Mouse (Mus musculus) urinary bladder, postnatal 36 days (tissue): ENCODE data around the gene Tlx3.

ENCODE experiments used
- DNase-seq, 2 experiments: peaks; one replicate each; pipeline ENCODE4 v3.0.0; 2022; ENCODE audit warnings: low spot score in 2 of 2, mixed read lengths in 1 of 2

Gene Tlx3

DNA sequence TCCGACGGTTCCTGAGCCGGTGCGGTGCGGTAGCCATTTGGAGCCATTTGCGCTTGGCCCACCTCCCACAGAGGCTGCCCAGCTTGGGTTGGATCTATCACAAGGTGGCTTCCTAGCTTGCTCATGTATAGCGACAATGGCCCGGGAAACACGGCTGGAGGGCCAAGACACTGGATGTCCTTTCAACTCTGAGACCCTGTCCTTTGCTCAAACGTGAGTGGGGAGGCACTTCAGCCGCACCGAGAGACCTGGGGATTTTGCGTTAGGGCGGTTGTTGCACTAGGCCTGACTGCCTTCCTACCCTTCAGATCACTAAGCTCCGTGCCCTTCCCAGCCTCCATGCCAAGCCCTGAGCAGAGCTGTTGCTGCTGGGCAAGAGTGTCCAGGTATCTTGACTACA is 5.7 kb downstream of the Tlx3 start:
- DNase-seq: no peak

DNA sequence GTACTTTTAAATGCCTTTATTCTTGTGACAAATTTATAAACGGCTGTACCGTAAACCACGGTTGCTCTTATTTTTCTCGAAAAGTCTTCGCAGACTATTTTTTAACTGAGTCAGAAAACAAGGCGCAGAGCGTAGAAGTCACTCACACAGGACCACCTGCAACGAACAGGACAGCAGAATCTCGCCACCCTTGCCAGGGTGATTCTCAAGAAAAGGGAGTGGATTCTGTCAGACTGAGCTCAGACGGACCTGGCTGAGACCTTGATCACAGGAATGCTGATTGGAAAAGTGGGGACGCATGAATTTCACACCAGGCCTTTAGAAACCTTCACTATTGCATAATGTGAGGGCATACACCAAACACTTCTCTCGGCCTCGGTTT is 6.3 kb downstream of the Tlx3 start:
- DNase-seq: no peak

DNA sequence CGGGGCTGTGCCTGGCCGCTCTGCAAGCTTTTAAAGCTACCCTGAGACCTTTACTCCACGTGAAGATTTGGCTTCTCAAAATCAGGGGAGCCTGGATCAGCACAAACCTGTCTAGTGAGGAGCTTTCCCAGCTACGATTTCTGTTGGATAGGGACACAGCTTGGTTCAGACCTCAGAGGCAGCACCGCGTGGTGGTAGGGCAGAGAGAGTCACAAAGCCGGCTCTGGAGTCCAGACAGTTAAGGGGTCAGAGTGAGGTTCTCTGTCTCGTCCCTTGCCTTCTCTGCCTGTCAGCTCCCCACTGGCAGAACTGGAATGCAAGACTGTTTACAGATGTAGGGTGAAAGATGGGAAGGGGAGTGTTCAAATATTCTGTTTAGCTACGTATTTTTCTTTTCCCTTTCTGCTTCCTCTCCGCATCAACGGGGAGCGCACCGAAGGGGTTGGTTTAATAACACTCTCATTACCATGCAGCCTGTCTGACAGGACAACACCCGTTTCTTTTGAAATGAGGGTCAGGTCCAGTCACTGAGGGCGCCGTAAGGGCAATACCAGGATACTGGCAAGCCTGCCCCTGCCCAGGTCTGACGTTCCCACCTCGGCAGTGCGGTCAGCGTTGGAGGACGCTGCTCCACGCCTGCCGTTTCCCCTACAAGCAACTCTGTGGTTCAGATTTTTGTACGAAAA is 6.8 kb downstream of the Tlx3 start:
- DNase-seq: no peak

DNA sequence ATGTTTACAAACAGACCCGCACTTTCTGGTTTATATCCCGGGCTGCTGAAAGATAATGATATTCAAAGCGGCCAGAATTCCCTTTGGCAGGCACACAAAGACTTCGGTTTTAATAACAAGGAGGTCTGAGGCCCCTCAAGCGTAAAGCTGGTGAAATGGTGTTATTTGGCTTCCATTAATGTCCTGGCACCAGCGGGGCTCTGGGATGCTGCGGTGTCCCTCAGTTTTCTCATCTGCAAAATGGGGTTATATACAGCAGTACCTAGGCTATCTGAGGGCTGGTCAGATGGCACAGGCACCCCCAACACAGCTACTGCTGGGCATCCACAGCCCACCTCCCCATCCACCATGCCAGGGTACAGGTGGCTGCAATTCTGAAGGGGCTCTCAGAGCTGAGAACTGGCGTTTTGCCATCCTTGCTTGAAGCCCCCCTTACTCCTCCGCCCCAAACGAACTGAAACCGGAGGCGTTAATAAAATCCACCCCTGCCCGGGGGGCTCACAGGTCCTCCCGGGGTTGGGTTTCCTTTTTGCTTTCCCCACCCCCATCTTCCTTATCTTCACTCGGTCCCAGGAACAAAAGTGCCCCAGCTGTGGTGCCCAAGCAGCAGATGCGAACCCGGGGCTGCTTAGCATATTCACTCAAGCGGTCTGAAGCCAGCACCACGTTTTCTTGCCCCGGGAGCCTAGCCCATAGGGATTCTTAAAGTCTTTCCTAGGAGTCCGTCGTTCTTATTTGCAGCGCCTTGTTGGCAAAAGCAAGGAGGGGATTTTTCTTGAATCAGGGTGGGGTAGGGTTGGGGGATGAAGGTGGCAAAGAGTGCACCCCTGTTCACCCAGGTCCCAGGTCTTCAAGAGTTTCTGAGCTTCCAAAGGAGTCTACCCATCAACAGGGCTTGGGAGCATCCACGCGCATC is 7.6 kb downstream of the Tlx3 start:
- no peak for DNase-seq

DNA sequence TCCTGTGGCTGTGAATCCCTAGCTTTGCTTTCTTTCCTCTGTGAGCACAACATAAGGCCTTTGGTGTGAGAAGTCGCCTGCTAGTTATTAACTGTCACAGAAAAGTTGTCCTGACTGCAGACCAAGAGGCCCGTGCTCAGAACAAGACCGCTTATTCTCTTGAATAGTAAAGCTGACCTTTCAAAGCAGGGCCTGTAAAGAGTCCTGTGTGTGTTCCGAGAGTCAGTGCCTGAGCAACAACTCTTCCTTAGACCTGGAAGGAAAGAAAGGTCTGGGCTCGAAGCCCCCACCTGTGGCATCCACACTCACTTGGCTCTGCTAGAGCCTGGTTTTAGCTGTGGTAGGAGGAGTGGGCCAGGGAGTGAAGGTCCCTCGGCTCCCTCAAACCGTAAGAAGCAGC is 8.3 kb downstream of the Tlx3 start:
- DNase-seq: no peak

DNA sequence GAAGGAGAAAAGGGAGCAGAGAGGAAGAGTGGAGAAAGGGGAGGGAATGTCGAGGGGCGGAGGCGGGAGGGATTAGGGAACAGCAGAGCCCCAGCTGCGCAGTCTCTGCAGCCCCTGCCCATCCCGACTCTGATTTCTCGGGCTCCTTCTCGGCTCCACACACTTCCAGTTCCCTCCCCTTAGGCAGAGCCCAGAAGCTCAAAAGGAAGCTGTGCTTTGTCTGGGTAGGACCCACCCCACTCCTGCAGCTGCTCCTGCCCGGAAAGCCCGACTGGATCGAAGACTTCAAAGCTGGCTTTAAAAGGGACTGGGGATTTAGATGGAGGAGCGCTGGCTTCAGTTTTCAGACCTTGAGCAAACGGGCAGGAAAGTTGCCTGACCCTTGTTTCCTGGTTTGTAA is 9.7 kb downstream of the Tlx3 start:
- no peak for DNase-seq

DNA sequence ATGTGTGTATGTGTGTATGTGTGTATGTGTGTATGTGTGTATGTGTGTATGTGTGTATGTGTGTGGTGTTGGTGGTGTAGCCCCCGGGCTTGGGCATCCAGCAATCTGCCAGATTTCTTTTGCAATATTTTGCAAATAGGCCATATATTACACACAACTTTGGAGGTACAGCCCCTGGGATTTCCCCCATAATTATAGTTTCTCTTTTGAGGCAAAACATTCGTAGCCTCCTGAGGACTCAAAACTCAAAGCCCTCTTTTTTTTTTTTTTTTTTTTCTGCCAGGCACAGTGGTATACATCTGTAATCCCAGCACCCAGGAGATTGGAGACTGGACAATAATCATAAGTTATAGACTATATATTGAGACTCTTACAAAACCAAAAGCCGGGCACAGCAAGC is 21.6 kb downstream of the Tlx3 start:
- DNase-seq: no peak

DNA sequence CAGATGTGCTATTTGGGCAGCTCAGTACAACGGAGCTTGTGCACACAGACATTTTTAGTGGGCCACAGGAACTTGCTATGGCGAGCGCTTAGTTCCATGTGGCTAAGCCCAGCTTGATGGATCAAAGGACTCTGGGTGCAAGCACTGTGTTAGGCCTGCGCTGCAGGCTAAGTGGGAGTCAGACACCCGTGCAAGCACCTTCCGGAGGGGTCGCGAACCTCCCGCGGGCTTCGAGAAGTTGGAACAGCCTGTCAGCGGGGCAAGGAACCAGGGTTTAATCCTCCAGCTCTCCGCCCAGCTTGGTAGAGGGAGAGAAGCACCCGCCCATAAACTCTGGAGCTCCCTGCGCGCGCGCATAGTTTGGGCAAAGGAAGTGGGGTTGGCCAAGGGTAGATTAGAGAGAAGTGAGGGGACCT is 22.7 kb downstream of the Tlx3 start:
- no peak for DNase-seq

DNA sequence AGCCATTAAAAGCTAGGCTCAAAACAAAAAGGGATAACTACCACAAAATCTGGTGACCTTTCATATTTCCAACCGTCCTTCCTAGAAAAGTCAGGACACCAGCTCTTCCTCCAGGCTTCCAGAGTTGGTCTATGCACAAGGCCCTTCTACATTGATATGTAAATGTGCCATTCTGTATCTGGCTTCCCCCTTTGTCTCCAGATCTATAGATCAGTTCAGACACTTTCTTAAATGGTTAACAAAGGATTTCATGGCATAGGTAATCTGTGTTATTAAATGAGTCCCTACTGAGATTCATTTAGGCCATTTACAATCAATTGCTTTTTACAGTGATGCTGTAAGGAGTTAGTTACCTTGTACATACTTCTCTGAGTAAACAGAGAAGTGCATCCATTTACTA is 23.6 kb downstream of the Tlx3 start:
- no peak for DNase-seq

DNA sequence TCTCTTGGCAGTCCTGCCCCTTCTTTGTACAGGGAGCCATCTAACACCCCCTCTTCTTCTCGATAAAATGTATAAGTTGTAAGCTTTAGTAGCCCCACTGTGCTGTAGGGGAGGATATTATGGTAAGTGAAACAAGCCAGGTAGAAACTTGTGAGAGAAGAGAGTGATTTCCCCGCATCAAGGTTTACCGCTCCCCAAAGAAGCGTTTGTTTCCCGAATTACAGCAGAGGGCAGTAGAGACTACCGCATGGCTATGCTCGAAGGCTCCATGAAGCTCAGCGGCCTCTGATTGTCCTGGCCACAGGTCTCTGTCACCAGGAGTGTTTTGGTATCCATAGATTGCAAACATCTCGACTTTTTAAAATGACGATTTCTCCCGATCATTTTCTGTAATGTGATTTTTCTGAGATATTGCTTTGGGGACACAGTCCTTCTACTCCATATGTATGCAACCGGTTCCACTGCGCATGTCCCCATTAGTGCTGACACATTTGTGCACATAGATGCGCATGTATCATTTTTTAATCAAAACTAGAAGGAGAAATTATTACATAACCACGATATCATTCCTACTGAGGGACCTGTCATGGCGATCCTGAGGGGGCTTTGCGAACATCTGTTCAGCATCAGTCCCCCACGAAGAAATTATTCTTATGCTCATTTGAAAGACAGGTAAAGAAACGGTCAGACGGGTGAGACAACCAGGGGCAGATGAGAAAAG is 26.7 kb downstream of the Tlx3 start:
- peak in 1 of 2 experiments; percentile 15 for DNase-seq

DNA sequence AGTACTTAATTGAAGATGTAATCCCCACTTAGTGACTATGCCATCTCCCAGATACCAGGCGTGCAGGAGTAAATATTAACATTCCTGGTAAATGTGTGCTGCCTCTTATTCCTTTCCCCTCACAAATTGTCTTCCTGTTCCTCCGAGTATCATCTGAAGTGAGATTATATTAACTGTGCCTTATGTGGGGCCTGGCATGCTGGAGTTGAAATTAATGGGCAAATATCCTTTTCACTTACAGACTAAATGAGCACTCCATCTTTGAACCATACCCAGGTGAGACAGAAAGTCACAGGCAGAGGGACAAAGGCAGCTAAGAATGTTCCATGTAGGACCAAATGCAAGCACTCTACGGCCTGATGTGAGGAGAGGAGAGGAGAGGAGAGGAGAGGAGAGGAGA is 27.6 kb downstream of the Tlx3 start:
- no peak for DNase-seq

DNA sequence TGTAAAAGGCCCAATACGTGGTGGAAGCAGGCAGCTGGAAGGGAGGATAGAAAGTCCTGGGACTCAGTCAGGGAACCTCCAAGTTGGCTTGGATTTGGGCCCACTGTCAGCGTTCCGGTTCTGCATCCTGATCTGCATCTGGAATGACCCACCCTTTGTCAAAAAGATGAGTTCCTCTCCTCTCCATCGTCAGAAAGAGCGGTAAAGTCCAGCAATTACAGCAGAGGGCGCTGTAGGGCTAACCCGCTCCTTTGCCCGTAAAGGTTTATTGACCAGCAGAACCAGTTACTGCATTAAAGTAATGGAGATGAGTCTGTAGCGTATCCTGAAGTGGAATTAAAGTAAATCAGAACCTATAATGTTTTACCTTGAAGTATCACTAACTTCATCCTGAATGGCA is 32.9 kb downstream of the Tlx3 start:
- DNase-seq: peak; percentile 38 to 44

DNA sequence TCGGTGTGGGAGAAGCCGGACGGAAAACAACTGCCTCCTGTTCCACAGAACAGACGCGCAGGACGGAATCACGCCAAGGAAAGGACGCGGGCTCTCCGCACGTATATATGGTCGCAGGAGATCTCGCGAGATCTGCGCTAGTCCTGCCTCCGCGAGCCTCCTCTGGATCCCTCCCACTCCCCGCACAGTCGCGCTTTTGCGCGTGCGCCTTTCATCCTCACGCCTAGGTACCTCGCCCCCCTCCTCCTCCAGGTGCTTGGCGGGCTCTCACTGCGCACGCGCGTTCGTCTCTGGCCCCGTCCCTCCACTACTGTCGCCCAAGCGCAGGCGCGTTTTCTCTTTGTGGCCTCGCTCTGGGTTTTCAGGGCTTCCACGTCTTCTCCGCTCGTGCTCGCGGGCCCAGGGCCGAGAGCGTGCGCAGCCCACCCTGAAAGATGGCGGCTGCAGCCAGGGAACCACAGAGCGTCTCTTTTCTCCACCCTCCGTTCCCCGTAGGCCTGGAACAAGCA is 40.3 kb downstream of the Tlx3 start, which contains the start of gene Npm1:
Gene Npm1, minus strand, starts transcription at position 209 of the 509 bp plus-strand sequence.
- DNase-seq: peak; percentile 98 to 99

DNA sequence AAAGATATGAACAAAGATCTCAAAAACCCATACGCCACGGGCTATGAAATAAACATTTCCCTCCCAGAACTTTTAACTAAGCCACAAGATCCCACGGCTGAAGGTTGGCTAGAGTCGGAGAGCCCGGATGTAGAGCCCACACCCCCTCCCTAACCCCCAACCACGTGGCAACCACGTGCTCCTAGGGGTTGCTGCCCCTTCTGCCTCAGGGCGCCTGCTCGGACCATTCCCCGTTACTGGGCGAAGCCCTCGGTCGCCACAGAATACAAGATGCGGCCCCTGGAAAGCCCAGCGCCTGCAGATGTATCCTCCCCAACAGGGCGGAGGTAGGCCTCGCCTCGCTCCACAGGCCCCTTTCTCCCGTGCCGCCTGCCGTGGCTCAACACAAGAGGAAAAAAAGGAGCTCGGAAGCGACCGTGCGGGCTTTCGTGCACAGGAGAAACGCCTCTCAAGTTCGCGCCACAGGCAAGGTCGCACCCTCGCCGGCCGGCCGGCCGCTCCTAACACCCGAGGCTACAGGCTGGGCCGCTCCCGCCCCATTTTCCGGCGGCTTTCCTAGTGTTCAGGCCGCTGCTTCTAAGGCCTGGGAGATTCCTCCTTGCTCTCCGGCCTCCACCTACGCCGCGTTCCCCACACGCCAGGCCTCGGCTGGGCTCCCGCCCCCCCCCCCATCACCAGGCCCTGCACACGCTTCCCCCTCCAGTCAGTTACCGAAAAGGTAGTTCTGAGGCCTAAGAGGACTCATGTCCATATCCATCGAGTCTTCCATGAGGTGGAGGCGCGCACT is 41.0 kb downstream of the Tlx3 start:
- peak; percentile 50 to 64 for DNase-seq

DNA sequence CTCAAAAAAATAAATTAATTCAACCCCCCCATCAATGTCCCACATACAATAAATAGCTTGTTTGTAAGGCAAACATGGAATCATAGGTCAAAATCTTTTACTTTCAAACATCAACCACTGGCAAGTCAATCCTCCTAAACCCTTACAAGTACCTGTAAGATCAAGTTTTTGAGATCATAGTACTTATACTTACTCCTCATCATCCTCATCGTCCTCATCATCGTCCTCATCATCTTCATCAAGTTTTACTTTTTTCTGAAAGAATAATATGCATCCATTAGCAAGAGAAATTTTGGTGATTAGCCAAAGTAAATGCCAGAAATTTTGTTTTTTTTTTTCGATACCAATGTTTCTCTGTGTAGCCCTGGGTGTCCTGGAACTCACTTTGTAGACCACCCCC is 43.6 kb downstream of the Tlx3 start:
- DNase-seq: no peak

DNA sequence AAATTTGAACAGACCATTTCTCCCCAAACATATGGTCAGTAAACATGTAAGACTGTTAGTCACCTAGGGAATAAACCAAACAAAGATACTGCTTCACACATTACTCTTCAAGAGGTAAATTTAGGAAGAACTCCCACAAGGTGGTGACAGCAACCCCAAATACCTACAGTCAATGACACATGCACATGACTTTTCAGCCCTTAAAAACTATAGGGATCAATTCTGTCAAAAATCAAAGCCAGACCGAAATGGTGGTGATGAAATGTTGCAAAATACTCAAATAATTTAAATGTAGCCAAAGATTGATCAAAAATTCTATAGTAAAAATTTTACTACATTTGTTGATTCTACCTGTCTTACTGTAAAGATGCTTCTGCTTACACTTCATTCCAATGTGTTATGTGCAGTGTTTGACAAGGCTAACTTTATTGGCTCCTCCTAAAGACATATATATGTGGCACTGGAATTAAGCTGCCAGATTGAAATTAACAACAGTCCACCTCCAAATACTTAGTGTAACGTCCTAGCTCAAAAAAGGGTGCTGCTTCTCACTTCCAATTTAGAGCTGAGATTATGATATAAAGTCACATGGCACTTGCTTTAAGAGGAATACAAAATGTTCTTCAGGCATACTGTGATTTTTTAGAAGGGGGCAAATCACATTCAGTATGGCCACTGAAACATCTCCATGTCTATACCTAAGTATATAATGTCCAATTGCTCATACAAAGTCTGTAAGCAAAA is 45.8 kb downstream of the Tlx3 start:
- no peak for DNase-seq

DNA sequence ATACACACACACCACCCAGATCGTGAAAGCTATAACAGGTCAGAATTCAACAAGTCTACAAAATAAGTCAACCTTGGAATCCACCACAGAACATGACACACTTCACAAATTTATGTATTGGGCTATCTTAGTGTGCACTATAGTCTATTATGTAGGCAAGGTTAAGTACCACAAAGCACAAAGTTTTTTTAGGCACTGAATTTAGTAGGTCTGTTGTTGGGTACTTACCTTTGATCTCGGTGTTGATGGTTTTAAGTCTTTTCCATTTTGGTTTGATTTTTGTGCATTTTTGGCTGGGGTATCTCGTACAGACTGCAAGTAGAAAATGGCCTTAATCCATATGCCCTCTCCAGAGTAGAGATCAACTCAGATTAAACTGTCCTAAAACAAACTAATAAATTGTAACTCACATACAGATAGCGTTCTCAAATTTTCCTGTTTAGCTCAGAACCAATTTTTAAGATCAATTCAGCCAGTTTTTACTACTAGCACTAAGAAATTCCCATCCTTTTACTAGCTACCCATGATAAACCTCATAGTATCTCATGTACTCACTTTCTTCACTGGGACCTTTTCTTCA is 46.9 kb downstream of the Tlx3 start:
- no peak for DNase-seq

DNA sequence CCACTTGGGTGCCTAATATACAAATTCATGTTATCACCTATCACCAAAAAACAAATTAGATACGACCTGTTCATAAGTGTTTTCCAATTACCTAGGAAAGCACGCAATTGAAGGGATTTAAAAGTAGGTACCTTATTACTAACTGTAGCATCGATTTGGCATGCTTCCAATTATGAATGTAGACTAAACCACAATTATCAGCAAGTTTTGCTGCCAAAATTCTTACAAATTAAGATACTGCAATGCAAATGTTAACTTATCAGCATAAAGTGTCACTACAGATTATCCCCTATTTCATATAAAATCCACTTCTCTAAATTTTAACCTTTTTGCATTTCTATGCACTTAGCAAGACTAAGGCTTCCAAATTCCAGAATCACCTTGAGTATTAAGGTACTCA is 48.9 kb downstream of the Tlx3 start:
- DNase-seq: no peak

DNA sequence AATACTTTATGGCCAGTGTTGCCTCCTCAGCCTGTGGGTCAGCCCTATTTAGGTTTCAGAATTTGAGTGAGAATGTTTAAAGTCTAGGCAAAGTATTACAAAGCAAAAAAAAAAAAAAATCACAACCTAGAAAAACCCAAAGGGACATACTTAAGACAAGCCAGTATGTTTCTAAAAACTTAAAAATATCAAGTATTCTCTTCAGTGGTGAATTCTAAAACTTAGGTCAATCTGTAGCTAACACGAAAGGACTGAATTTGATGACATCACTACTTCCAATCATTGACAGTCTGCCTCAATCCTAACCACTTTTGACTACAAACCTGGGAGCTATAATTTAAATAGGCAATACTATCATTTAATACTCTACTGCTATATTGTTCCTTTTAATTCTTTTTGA is 50.4 kb downstream of the Tlx3 start:
- DNase-seq: no peak

DNA sequence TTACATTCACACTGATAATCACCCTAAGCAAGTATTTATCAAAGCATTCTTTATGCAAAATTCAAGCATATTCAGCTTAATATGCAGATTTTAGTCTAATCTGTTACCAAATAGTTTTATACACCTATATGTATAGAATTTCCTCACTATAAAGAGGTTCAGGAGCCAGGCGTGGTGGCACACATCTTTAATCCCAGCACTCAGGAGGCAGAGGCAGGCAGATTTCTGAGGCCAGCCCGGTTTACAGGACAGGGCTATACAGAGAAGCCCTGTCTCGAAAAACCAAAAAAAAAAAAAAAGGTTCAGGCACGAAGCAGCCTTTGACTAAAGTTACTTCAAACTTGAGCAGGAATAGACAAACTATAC is 51.6 kb downstream of the Tlx3 start:
- DNase-seq: no peak
